Mouse (Mus musculus): ENCODE data around the gene B3gnt9. TPM values are rescaled to one million over a fixed set of nuclear protein-coding genes. Genes with fewer than 3 reads are reported as not detected.

The B3gnt9 gene
- total and polyA plus RNA-seq, 3 experiments, result 2.7 to 4.7 TPM; not detected in 1

DNA sequence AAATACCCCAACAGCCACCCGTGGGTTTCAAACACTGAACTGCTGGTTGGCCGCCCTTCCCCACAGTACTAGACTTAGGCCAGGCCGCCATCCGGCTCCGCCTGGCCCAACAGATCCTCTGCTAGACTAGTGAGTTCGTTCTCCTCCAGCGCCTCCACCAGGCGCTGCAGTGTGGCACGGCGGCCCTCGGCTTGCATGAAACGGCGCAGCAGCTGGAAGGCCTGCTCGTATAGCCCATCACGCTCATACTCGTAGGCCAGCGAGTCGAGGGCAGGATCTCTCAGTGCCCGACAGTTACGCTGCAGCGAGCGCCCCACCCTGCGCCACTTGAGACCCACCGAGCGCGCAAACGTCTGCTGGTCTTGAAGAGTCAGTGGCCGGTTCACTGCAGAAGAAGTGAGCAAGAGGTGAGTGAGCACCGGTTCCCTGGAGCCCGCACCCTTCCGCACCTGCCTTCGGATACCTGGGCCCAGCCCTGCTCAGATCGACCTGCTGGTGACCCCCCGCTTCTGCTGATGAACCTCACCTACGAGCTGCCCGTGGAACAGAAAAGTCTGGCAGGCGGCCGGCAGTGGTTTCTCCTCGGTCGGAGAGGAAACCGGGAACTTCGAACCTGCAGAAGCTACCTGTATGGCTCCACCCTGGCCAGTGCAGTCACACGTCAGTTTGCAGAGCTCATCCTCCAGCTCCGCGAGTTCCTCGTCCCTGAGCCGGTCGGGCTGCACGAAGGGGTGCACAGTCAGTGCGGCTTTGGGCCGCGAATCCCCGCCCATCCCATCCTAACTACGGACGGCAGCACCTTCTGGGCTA, 4.2 kb upstream of the B3gnt9 start:
- no peaks in the 10 kb centered on the region for H3K9me3 ChIP-seq (replicated peaks; ENCODE audit: insufficient read depth, low read length)
- H3K27me3 ChIP-seq (ENCODE audit: control insufficient read depth in 1 of 2, insufficient read depth in 2 of 2, low read length in 2 of 2), result no peaks in the 10 kb centered on the region
- no peak for DNase-seq (ENCODE audit: low read depth, low spot score)
- H3K4me3 ChIP-seq (ENCODE audit: control insufficient read depth in 1 of 2, insufficient read depth in 1 of 2, low read depth in 2 of 2, low read length in 2 of 2), result no peak overlapping the region
- TF ChIP-seq CHD2 (IDR thresholded peaks at IDR 0.05; ENCODE audit: low read length), result no peak
- no peak for TF ChIP-seq SMC3 (IDR thresholded peaks at IDR 0.05; ENCODE audit: low read depth, low read length)
- no peak for TF ChIP-seq NRF1 (IDR thresholded peaks at IDR 0.05; ENCODE audit: insufficient read depth, low read depth, low read length, poor library complexity, severe bottlenecking)
- no peak for TF ChIP-seq GABPA (IDR thresholded peaks at IDR 0.05; ENCODE audit: low read depth, low read length)
- TF ChIP-seq RCOR1 (IDR thresholded peaks at IDR 0.05; ENCODE audit: low read depth, low read length), result no peak
- no peak for TF ChIP-seq RAD21 (IDR thresholded peaks at IDR 0.05; ENCODE audit: low read depth, low read length)
- TF ChIP-seq MAFK (IDR thresholded peaks at IDR 0.05; ENCODE audit: borderline replicate concordance, low read depth, low read length), result no peak
- TF ChIP-seq ZNF384 (IDR thresholded peaks at IDR 0.05; ENCODE audit: low read depth, low read length), result no peak
- no peak for TF ChIP-seq TAL1 (IDR thresholded peaks at IDR 0.05; ENCODE audit: low read length)
- TF ChIP-seq UBTF (IDR thresholded peaks at IDR 0.05; ENCODE audit: borderline replicate concordance, insufficient read depth, low read depth, low read length), result no peak
- TF ChIP-seq POLR2AphosphoS2 (IDR thresholded peaks at IDR 0.05; ENCODE audit: low read length), result no peak
- TF ChIP-seq KAT2A (conservative IDR thresholded peaks at IDR 0.05; ENCODE audit: low read depth, low read length), result no peak
- no peak for TF ChIP-seq HCFC1 (IDR thresholded peaks at IDR 0.05; ENCODE audit: low read depth, low read length)
- no peak for TF ChIP-seq ZC3H11A (IDR thresholded peaks at IDR 0.05; ENCODE audit: low read depth, low read length)
- no peak for TF ChIP-seq SIN3A (IDR thresholded peaks at IDR 0.05; ENCODE audit: low read length)
- TF ChIP-seq POLR2AphosphoS5 (IDR thresholded peaks at IDR 0.05; ENCODE audit: borderline replicate concordance, low read depth, low read length), result no peak
- no peak for TF ChIP-seq NELFE (IDR thresholded peaks at IDR 0.05; ENCODE audit: low read depth, low read length)
- no peak for TF ChIP-seq TCF12 (IDR thresholded peaks at IDR 0.05; ENCODE audit: low read depth, low read length)
- no peak for TF ChIP-seq ELF1 (IDR thresholded peaks at IDR 0.05; ENCODE audit: low read depth, low read length)
- peaks cover 0 to 18% of the 10 kb centered on the region in 2 experiments; a peak in 2 of 4 replicates for H3K36me3 ChIP-seq (ENCODE audit: control insufficient read depth in 1 of 2, insufficient read depth in 2 of 2, low read length in 2 of 2)
- no peak overlapping the region for H3K27ac ChIP-seq (ENCODE audit: control insufficient read depth, low read depth, low read length)
- peaks cover 0 to 23% of the 10 kb centered on the region in 2 experiments; a peak in 2 of 4 replicates for H3K4me1 ChIP-seq (ENCODE audit: control insufficient read depth in 1 of 2, insufficient read depth in 2 of 2, low read length in 2 of 2)
- no peak overlapping the region for H3K9ac ChIP-seq (ENCODE audit: control insufficient read depth, low read depth, low read length, poor library complexity, severe bottlenecking)
- H3K79me2 ChIP-seq (ENCODE audit: control insufficient read depth, insufficient read depth, low read length, poor library complexity), result peaks cover 9% of the 10 kb centered on the region

Data from MEL (cell line).